Mouse (Mus musculus): ENCODE measurements at regions not wholly inside any gene's neighbourhood (a gene's known extent, or its start where the extent isn't known, plus 50 kb on each side); places are given as distances from the start of the nearest gene placed in this dataset.

- DNase-seq (ENCODE audit: low read depth, low spot score): no peak
Measured at GRCm38 (mm10) chr12:12765490-12766058, 176.1 kb downstream of the Mycn start.

GRCm38 (mm10) chr12:12765055-12765454, 176.7 kb downstream of the Mycn start:
- DNase-seq (ENCODE audit: low read depth, low spot score): no peak

GRCm38 (mm10) chr12:12764586-12764985, 177.1 kb downstream of the Mycn start:
- DNase-seq (ENCODE audit: low read depth, low spot score): no peak

- no peak for DNase-seq (ENCODE audit: low read depth, low spot score)
Measured at GRCm38 (mm10) chr12:12756301-12756948, 185.3 kb downstream of the Mycn start.

- DNase-seq (ENCODE audit: low read depth, low spot score): no peak
Measured at GRCm38 (mm10) chr12:12753849-12754248, 187.9 kb downstream of the Mycn start.

- no peak for DNase-seq (ENCODE audit: low read depth, low spot score)
Measured at GRCm38 (mm10) chr12:12751670-12752426, 189.9 kb downstream of the Mycn start.

GRCm38 (mm10) chr12:12749690-12750089, 192.0 kb downstream of the Mycn start:
- DNase-seq (ENCODE audit: low read depth, low spot score): no peak

GRCm38 (mm10) chr12:12746852-12747454, 194.8 kb downstream of the Mycn start:
- no peak for DNase-seq (ENCODE audit: low read depth, low spot score)

GRCm38 (mm10) chr12:12744492-12744891, 197.2 kb downstream of the Mycn start:
- no peak for DNase-seq (ENCODE audit: low read depth, low spot score)

- no peak for DNase-seq (ENCODE audit: low read depth, low spot score)
Measured at GRCm38 (mm10) chr12:12738631-12739331, 202.9 kb downstream of the Mycn start.

- DNase-seq (ENCODE audit: low read depth, low spot score): no peak
Measured at GRCm38 (mm10) chr12:12725797-12726196, 215.9 kb downstream of the Mycn start.

- DNase-seq (ENCODE audit: low read depth, low spot score): no peak
Measured at GRCm38 (mm10) chr12:12725075-12725474, 216.6 kb downstream of the Mycn start.

GRCm38 (mm10) chr12:12723724-12724487, 217.8 kb downstream of the Mycn start:
- DNase-seq (ENCODE audit: low read depth, low spot score): no peak

GRCm38 (mm10) chr12:12722982-12723661, 218.6 kb downstream of the Mycn start:
- no peak for DNase-seq (ENCODE audit: low read depth, low spot score)

GRCm38 (mm10) chr12:12716691-12717090, 225.0 kb downstream of the Mycn start:
- no peak for DNase-seq (ENCODE audit: low read depth, low spot score)

- DNase-seq (ENCODE audit: low read depth, low spot score): no peak
Measured at GRCm38 (mm10) chr12:12715956-12716669, 225.6 kb downstream of the Mycn start.

- DNase-seq (ENCODE audit: low read depth, low spot score): no peak
Measured at GRCm38 (mm10) chr12:12715528-12715927, 226.2 kb downstream of the Mycn start.

GRCm38 (mm10) chr12:12710184-12710609, 231.5 kb downstream of the Mycn start:
- DNase-seq (ENCODE audit: low read depth, low spot score): no peak

- DNase-seq (ENCODE audit: low read depth, low spot score): no peak
Measured at GRCm38 (mm10) chr12:12708954-12709523, 232.7 kb downstream of the Mycn start.
